Mouse (Mus musculus): Measurements from ENCODE around the gene Foxj3.

- TF ChIP-seq CTCF (IDR thresholded peaks at IDR 0.05; ENCODE audit: low read depth) (no peak), EP300 (optimal IDR thresholded peaks at IDR 0.05) (no peak)
These were observed 632 bp downstream of the Foxj3 start for GRCm38 (mm10) chr4:119537436-119537835.

Data from stomach, postnatal 0 days (tissue).